Mouse (Mus musculus) left cerebral cortex, adult 8-10 months (tissue): ENCODE data around the gene Bsnd. TPM values are rescaled to one million over a fixed set of nuclear protein-coding genes. Genes with fewer than 3 reads are reported as not detected.

Source experiments
- DNase-seq, 2 experiments: peaks; one replicate each; pipeline ENCODE4 v3.0.0; 2022; ENCODE audit warnings: low spot score in 2 of 2
- total RNA-seq, 4 experiments: library from RNA; stranded (reverse); gene quantifications; 2 replicates each; pipeline ENCODE4 v1.2.4; 2022

The Bsnd gene
- not detected for total RNA-seq

DNA sequence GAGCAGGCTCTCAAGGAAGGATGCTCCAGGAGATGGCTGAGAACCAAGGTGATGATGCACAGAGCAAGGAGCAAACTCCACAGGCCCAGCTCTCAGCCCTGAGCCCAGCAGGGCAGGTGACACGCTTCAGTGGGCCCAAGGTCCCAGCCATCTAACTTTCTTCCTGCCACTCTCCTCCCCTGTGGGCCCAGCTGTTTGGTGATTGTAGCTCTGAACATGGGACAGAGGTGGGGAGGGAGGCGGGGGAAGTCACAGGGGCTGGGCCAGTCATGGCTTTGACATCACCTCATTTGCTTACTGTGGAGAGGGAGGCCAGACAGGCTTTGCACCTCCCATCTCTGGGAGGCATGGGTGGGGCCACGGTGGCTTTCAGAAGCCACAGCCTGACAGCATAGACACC, at the start of gene Bsnd:
Gene Bsnd, minus strand, starts transcription at position 168 of the 400 bp plus-strand sequence.
- no peak for DNase-seq

DNA sequence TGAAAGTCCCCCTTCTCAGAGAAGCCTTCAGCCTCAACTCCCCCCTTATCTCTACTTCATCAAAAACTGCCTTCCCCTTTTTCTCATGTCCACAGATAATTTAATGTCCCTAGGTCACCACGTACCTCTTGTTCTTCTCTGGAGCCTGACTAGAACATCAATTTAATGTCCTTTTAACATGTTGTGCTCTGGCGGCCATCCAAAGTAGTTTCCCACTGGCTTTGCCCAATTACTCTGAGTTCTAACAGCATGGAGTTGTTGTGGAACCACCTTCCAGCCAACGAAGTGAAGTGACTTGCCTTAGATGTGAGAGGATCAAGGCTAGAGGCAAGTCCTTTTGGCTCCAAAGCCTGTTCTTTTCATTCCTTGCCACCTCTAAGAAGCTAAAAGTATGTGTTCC, 49.4 kb upstream of the Bsnd start:
- DNase-seq = no peak

DNA sequence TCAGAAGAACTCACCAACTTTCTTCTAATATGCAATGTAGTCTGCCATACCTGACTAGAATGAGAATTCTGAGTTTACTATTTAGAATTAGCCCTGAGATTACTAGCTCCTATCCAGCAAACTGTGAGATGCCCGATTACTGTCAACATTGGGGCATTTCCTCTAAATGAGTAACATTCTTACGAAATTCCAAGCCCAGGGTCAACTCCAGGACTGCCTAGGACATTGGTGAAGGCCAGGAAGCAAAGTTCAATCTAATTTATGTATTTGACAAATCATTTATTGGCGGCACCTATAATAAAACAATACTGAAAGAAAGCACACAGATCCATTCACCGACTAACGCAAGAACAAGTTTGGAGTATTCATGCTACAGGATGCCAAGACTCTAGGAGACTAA, 47.7 kb upstream of the Bsnd start:
- no peak for DNase-seq

DNA sequence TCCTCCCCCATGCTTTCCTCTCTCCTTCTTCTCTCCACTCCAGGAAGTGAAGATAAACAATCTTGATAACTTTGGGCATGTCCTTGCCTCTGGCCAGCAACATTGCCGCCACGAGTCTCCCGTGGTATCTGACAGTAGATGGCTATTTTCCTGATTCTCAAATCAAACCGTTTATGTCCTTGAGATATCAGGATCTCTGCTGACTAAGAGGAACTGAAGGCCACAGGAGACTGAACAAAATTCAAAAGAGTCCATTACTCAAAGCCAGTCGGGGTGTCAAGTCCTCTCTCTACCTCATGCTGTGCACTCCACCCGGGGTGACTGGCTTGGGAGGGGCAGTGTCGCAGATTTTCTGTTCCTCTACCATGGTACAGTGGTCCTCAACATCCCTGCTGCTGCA, 42.2 kb upstream of the Bsnd start:
- no peak for DNase-seq

DNA sequence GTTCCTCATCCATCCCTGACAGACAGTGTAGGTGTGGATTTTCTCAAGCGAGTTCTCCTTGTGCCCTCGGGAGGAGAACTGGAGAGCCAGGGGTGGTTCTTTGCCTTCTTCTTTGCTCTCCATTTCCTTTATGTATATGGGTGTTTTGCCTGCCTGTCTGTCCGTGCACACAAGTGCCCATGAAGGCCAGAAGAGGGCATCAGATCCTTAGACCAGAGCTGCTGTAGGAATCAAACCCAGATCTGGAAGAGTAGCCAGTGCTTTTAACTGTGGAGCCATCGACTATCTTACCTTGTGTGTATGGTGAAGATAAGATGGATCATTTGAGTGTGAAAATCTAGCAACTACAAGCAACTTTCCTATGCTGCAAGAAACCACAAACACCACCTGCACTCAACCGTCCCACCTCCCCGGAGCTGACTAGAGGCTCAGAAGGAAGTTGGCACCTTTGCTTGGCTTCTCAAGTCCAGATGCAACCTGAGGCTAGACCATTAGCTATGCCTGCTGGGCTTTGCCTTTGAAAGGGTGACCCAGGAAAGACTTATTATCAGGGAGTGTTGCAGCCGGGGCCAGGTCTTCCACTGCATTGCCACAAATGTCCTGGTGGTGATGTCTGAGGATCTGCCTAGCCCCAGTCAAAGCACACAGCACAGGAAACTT, 41.5 kb upstream of the Bsnd start:
- DNase-seq = no peak

DNA sequence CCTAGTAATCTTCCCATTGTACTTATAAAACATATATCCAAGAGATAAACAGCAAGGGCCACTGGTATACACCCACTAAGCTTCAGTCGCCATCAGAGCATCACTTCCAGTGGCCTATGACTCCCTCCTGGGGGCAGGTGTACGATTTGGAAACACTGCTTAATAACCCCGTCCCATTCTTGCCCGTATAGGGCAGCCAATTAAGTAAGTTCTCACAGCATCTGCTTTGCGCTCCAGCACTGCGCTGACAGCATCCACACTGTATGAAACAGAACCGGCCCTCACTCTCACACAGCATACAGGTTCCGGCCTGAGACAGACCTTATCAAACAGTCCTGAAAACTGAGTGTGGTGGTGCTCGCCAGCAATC, 38.0 kb upstream of the Bsnd start:
- DNase-seq = no peak

DNA sequence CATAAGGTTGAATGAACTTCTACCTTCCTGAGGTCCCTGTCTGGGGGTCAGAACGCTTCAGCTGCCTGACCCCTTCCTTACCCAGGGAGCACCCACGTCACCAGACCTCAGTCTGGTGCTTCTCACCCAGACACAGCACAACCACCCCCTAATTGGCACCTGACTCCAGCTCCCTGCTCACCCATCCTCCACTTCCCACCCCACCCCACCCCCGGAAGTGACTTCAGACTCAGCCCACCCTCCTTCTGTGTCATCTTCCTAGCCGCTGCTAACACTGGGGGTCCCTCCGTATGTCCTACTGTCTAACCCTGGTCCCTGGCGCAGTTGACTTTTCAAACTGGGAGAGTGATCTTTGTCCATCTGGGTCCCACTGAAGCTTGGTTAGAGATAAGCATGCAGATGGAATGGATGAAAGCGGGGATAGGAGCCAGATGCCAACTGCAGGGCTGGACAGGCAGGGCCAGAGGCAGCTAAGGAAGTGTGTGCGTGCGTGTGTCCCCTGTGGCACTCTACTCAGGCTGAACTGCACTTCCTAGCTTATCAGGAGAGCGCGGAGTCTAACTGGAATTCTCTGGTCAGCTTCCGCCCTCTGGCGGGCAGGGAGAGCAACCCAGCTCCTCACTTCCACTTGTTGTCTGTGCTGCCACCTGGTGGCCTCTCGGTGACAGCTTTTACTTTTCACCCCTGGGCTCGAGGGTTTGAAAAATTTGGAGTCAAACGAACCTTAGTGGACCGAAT, 37.5 kb upstream of the Bsnd start:
- peak; percentile 72 to 78 for DNase-seq

DNA sequence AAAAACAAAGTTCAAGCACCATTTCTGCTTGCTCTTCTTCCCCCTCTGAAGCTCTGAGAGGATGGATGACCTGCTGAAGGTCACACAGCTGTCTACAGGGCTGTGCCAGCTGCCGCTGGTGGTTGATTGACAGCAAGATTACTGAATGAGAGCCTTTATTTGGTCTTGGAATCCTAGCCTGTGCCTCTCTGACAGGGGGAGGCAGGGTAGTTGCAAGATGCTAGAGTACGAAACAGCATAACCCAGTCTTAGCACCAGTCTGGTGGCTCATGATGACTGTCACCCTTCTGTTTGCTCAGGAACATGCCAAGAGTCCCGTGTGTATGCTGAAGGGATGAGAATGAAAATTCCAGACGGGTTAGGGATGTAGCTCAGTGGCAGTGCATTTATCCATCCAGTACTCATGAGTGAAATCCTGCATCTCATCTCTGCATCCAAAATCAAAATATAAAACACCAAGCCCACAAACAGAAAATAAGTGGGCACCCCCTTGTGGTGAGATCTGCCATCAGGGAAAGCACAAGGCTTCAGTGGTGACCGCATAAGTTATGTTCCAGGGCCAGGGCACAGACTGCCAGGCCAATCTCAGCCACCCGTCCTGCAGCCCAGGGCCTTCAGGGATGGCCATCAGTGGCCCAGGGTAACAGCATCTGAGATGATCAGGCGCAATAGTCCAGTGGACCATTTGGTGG, 35.9 kb upstream of the Bsnd start:
- no peak for DNase-seq

DNA sequence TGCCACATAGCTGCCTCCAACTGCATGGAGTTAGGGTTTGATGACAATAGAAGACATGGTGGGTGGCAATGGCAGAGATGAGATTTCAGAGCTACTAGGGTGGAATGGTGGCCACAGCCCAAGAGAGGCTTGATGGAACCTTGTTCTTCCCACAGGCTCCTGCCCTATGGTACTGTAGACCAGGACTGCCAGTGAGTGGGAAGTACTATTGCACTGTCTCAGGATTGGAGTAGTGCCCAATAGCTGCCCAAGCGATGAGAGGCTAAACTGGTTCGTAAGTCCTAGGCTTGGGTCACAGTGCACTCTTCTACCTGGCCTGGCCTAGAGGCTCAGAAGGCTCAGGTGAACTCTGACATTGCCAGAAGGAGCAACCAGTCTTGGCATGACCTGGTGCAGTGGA, 32.9 kb upstream of the Bsnd start:
- DNase-seq = no peak

DNA sequence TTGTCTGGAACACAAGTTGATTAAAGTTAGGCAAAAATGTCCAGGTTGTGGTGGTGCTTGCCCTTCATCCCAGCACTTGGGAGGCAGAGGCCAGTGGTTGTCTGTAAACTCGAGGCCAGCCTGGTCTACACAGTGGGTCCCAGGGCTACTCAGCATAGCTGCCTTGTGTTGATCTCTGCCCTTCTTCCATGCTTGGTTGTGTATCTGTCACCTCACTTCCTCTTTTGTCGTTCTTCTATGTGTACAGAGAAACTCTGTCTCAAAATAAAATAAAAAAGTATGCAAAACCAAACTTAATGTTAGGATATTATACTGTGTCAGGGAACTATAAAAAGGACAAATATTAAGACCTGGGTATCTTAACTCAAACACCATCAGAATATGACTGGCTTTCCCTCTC, 32.0 kb upstream of the Bsnd start:
- no peak for DNase-seq

DNA sequence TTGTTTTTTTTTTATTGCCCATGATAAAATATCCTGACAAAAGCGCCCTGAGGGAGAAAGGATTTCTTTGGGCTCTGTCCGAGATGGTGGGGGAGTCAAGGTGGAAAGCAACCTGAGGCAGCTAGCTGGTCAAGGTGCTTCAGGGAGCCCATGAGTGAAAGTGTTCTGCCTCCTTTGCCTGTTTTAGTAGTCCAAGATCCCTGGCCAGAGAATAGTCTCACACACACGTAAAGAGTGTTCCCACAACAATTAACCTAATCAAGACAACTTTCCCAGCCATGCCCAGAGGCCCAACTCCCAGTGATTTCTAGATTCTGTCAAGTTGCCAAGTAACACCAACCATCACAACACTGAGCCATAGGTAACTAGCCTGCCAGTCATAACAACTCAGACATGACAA, 30.5 kb upstream of the Bsnd start:
- no peak for DNase-seq

DNA sequence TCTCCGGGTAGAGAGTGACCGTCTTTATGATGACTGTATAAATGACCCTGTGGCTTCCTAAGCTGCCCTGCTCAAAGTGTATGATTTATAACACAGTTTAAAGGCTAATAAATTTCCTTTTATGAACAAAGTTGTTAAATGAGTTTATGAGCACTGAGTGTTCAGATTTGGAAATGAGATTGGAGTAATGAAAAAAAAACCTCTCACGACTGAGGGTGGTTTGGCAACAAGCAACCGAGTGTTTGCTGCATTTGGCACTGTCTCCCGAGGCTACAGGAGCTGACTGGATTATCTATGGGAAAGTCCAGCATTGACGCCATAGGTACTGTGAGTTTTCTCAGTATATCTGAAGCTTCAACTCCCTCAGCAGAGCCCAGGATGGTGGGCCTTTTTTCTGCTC, 22.5 kb upstream of the Bsnd start:
- DNase-seq = no peak

DNA sequence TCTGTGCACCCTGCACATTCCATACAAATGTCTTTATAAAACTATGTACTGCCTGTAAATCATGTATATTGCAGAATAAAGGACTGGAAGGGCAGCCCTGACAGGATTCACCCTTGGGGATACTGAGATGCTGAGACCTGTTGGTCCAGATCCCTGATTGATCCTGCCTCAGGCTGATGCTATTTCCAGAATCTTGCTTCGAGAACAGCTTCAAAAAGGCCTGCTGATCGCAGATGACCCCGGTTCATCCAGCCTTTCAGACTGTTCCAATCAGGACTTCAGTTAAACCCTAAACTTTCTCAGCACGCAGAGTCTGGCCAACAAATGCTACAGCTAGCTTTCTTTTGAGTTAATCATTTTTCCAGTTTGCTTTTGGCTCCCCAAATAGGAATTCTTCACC, 17.8 kb upstream of the Bsnd start:
- no peak for DNase-seq

DNA sequence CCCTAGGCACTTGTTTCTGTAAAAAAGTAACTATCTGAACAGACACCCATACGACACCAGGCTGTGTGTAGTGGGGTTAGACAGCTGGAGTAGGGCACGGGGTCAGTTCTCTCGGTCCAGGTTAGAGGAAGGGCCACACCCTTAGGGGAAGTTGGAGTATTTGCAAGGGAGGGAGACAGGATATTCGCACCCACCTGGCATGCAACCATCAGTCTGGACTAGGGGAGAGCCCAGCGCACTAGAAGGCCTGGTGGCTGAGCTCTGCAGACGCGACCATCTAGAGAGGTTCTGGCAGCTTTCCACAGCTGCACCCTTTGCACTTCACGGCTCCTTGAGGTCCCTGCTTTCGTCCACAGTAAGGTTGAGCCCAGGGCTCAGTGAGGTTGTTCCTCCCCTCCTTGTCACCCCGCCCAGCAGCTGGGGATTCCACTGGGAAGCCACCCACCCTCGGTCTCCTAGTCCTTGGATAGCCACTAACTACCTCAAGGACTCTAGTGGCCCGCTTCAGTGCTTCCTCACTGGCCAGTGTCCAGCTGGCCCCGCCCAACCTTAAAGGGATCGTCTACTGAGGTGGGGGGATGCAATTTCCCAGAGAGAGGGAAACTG, 13.5 kb upstream of the Bsnd start:
- no peak for DNase-seq

DNA sequence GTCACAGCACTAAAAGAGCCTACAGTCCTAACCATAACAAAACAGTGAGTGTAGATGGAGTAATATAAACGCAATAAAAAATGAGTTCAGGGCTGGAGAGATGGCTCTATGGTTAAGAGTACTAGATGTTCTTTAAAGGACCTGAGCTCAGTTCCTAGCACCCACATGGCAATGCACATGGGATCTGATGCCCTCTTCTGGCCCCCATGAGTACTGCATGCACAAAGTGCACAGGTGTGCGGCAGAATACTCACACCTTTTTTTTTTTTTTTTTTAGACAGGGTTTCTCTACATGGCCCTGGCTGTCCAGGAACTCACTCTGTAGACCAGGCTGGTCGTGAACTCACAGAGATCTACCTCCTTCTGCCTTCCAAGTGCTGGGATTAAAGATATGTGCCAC, 11.5 kb upstream of the Bsnd start:
- DNase-seq = no peak

DNA sequence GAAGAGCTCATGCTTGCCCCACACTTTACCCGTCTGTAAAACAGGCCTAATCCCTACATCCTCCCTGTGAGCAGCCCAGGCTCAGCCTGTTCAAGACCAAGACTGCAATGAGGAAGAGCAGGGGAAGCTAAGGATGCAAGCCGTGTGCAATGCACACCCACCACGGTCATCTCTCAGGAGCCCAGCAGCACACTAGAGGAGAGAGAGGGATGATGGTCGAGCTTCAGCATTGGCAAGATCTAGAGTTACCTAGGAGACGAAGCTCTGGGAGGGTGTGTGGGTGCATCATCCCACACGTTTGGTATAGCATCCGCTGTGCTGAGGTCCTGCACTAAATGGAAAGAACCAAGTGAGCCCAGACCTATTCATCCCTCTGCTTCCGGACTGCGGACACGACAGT, 8.0 kb upstream of the Bsnd start:
- peak in 1 of 2 experiments; percentile 67 for DNase-seq

DNA sequence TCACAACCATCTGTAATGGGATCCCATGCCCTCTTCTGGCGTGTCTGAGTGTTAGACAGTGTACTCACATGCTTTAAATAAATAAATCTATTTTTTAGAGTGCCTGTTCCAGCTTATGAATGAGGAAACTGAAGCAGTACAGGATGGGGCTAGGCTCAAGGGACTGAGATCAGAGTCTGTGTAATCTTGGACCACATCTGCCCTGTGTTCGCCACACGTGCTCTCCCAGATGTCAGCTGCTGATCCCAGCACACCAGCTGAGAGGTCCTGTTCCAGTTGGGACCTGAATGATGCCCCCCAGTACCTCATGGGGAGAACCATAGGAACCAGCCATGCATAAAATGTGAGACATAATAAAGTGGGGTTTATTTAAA, 6.4 kb upstream of the Bsnd start:
- no peak for DNase-seq

DNA sequence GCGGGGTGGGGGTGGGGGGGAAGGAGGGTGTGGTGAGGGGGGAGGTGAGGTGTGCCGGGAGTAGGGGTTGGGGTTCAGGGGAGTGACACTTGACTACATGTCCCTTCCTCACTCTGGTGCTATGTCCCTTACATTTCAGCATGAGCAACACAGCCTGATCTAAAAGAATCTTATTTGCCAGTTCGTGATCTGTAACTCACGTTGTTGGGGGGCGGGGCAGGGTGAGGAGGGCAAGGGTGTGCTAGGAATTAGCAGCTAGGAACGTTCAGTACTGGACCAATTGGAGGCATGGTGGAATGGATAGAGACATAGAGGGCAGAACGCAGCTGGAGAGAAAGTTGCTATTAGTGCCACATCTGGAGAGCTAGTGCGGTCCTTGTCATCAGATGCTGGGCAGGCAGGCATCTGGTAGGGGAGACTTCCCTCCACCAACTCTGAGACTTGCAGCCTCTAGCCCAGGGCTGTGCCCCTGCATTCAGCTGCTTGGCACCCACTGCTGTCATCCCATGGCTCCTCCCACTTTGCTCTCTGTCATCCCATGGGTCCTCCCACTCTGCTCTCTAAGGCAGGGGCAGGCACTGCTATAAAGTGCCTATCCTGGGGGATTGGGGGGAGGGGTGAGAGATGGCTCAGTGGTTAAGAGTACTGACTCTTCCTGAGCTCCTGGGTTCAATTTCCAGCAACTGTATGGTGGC, 5.8 kb upstream of the Bsnd start:
- no peak for DNase-seq

DNA sequence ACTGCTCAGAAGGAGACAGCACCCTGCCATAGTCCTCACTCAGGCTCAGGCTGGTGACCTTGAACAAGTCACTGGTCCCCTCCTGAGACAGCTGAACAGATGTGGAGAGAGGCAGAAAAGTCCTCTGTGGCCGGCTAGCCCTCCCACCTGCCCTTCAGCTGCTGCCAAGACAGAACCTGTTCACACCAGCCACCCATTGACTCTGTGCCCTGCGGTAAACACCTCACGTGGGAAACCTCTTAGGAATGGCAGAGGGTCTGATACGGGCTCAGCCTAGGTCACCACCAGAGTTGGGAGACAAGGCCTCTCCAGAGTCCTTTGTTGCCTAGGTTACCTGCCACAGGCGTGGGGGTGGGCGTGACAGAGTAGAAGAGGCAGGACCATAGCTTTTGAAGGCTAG, 4.8 kb upstream of the Bsnd start:
- no peak for DNase-seq

DNA sequence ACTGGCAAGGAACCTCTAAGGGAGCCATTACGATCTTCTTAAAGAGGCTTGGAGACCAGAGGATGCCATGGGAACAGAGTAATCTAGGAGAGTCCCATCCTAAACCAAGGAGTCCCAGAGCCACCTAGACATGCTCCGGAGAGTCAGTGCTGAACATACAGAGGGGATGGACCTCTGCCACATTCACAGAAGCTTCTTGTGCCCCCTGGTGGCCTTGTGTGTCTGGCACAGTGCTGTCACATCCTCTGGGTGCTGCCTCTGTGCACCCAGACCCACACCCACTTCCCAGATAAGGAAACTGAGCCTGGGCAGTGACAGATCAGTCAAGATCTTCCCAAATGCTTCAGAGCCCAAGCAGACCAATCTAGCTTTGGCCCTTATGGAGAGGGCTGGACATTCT, 1.6 kb upstream of the Bsnd start:
- no peak for DNase-seq

DNA sequence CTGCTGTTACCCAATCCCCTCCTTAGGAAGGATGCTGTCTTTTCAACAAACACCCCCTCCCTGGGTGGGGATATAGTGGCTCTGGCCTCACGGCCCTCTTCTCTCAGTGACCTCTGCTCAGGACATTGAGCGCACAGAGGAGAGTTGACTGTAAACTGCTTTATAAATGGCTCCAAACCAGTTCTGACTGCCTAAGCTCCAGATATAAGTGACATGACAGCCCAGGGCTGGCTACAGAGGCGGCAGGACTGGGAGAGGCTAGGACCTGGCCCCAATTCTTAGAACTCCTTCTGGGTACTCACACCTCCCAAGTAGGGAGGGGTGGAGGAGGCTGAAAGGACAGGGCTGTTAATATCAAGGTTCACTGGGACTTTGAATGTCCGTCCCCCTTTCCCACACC, 1.5 kb downstream of the Bsnd start:
- DNase-seq = no peak

DNA sequence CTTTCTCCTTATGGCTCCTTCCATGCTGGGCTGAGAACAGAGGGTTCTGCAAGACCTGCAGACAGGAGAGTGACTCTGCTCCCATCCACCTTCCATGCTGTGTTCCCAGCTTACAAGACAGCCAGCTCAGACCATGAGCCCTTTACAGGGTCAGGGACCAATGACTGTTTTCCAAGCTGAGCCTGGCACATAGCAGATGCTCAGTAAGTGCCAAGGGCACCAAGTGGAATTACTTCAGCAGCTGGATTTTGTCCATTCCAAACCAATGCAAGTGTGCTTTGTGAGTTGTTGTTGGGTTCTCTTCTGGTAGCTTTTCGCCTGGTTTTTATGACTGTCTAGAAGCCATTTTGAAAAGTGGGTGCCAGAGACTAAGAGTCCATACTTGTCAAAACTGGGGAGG, 8.3 kb downstream of the Bsnd start:
- no peak for DNase-seq
